Mouse (Mus musculus): ENCODE data around the gene Man1a2. TPM values are rescaled to one million over a fixed set of nuclear protein-coding genes. Genes with fewer than 3 reads are reported as not detected.

Man1a2 gene
- polyA plus RNA-seq, 1 experiment from 2014 or later = 61.3 TPM

DNA sequence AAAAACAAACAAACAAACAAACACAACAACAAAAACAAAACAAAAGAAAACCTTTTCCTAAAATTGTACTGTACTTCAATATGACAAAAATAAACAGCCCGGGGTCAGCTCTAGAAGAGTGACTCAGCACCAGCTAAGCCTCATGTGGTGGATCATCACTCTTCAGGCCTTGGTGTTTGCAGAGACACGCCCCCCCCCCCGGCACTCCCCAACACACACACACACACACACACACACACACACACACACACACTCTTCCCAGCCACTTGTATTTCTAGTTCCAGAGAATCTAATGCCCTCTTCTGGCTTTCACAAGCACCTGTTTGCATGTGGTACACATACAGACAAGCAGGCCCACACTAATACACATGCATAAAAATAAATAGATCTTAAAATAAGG lies 133.1 kb downstream of the Man1a2 start:
- Histone ChIP-seq H3K36me3 (no peaks in the 10 kb centered on the region), H3K4me2 (replicated peaks) (no peak overlapping the region), H3K9me3 (no peaks in the 10 kb centered on the region), H3K27me3 (no peaks in the 10 kb centered on the region), H3K27ac (replicated peaks) (no peak overlapping the region), H3K4me3 (no peak overlapping the region), H3K4me1 (no peaks in the 10 kb centered on the region), H3K9ac (replicated peaks) (no peak overlapping the region)
- WGBS = 94% methylated on average over 1 of the region's 3 CpGs
- ATAC-seq (ENCODE audit: low FRiP score, low read depth) = no peak

DNA sequence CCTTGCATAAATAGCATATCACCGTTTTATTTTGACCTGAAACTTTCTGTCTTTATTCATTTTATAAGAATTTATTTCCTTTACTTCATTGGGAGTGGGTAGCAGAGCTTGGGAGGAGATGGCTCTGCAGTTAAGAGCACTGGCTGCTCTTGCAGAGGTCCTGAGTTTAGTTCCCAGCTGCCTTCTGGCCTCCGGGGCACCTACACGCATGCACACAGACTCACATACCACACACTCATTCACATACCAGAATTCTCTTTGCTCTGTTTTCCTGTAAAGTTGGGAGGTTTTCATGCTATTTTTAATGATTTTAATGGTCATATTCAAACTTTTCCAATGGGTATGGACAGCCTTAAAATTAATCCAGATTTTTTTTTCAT lies 137.4 kb downstream of the Man1a2 start:
- Histone ChIP-seq H3K4me1 (no peaks in the 10 kb centered on the region), H3K27ac (replicated peaks) (no peak overlapping the region), H3K4me3 (no peak overlapping the region), H3K36me3 (no peaks in the 10 kb centered on the region), H3K9me3 (no peaks in the 10 kb centered on the region), H3K9ac (replicated peaks) (no peak overlapping the region), H3K4me2 (replicated peaks) (no peak overlapping the region), H3K27me3 (no peaks in the 10 kb centered on the region)
- WGBS = 79% methylated on average over 3 of the region's 3 CpGs
- no peak for ATAC-seq (ENCODE audit: low FRiP score, low read depth)

DNA sequence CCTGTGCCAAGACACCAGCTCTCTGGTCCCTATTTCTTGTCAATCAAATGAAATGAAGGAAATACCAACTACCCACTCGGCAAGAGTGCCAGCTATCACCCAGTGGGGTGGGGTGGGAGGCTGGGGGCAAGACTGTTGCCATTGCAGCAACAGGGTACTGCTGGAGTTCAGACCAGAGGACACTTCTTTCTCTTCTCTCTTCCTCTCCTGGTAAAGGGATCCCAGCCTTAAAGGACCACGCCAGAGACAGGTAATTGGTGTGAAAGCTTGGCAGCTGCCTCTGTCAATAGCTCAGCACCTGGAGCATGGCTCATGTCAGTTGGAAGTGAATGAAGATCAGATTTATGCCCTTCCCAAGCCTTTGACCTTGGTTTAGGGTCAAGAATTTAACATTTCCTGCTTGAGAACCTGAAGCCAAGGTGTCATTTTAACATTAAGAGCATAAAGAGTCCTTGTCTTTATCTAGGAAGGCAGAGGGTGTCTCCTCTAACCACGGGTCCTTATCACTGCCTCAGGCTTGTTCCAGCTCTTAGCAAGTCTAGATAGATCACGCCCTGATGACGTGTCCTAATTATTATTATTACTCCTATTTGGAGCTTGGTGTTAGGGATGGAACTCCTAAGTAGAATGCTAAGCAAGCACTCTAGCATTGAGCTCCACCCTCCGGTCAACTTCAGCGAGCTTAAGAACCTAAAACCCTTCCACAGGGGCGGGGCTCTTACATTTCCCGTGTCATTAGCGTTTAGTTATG lies 138.0 kb downstream of the Man1a2 start:
- Histone ChIP-seq H3K4me2 (replicated peaks) (no peak overlapping the region), H3K9me3 (no peaks in the 10 kb centered on the region), H3K4me3 (no peak overlapping the region), H3K4me1 (no peaks in the 10 kb centered on the region), H3K9ac (replicated peaks) (no peak overlapping the region), H3K27ac (replicated peaks) (no peak overlapping the region), H3K36me3 (no peaks in the 10 kb centered on the region), H3K27me3 (no peaks in the 10 kb centered on the region)
- WGBS = 91% methylated on average over 10 of the region's 10 CpGs
- no peak for ATAC-seq (ENCODE audit: low FRiP score, low read depth)

DNA sequence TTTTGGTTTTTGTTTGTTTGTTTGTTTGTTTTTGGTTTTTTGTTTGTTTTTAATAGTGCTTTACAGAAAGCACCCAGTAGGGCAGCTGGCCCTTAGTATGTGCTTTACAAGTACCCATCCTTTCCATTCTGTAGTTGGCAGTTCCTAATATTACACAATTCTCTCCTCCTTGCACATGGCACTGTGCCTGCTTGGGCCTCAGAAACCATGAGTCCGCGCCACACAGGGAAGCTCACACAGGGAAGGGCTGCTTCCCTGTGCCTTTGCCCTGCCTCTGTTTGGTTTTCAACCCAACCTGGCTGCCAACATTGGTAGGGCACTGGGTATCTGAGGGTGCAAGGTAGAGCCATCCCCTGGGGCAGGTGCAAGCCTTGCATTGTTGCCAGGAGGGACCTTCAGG lies 148.6 kb downstream of the Man1a2 start:
- Histone ChIP-seq H3K9ac (replicated peaks) (no peak overlapping the region), H3K36me3 (no peaks in the 10 kb centered on the region), H3K4me3 (no peak overlapping the region), H3K27ac (replicated peaks) (no peak overlapping the region), H3K4me1 (no peaks in the 10 kb centered on the region), H3K9me3 (no peaks in the 10 kb centered on the region), H3K27me3 (no peaks in the 10 kb centered on the region), H3K4me2 (replicated peaks) (no peak overlapping the region)
- WGBS = 97% methylated on average over 2 of the region's 2 CpGs
- ATAC-seq (ENCODE audit: low FRiP score, low read depth) = no peak

DNA sequence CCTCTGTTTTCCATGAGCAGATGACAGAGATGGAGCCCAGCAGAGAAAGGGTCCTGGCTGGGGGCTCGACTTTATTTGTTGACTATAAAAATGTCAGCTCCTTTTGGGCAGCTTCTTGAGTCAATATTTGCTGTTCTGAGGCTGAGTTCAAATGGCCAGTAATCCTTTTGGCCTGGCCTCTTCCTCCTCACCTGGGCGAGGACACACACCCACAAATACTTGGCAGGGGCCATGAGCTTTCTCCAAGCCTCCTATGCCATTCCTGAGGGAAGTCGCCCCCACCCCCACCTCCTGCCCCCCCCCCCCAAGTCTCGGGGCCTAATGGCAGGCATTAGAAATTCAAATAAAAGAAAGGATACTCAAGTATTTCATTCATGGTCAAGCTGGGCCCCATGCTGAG lies 149.4 kb downstream of the Man1a2 start:
- Histone ChIP-seq H3K4me2 (replicated peaks) (no peak overlapping the region), H3K4me3 (no peak overlapping the region), H3K27ac (replicated peaks) (no peak overlapping the region), H3K36me3 (no peaks in the 10 kb centered on the region), H3K9me3 (no peaks in the 10 kb centered on the region), H3K27me3 (no peaks in the 10 kb centered on the region), H3K9ac (replicated peaks) (no peak overlapping the region), H3K4me1 (no peaks in the 10 kb centered on the region)
- WGBS = 78% methylated on average over 4 of the region's 4 CpGs
- no peak for ATAC-seq (ENCODE audit: low FRiP score, low read depth)

DNA sequence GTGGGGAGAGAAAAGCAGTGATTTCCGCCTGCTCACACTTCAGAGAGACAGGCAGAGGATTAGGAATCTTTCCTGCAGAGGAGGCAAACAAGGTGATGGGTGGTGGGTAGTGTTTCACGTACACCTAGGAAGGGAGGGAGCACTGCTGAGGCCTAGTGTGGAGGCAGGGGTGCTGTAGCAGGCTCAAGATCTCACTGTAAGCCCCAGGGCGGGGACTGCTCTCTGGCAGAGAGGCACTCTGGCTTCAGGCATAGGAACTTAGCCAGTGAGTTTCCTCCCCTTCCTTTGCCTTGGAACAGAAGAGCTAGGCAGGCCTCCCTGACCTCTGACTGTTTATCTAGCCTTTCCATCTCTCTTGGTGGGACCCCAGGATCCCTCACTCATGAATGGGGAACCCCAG lies 150.0 kb downstream of the Man1a2 start:
- H3K4me2 ChIP-seq (replicated peaks) = no peak overlapping the region
- 43% methylated on average over 3 of the region's 3 CpGs for WGBS

DNA sequence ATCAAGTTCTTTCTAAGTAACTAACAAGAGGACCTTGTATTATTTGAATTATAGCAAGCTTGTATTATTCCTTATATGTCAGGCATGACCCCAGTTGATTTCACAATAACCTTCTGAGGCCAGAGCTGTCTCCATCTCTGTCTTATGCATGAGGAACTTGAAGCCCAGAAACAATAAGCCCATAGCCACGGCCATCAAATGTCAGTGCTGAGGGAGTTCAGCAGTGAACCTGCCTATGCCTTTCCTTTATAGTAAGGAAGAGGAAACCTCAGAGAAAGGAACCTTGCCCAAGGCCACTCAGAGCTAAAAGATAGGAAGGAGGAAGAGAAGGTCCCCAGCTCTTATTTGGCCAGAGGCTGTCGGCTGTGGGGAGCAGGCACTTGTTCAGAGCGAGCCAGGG lies 150.9 kb downstream of the Man1a2 start:
- Histone ChIP-seq H3K4me3 (no peak overlapping the region), H3K27ac (replicated peaks) (no peak overlapping the region), H3K4me2 (replicated peaks) (no peak overlapping the region), H3K9me3 (no peaks in the 10 kb centered on the region), H3K9ac (replicated peaks) (no peak overlapping the region), H3K36me3 (no peaks in the 10 kb centered on the region), H3K27me3 (no peaks in the 10 kb centered on the region), H3K4me1 (no peaks in the 10 kb centered on the region)
- no peak for ATAC-seq (ENCODE audit: low FRiP score, low read depth)
- 86% methylated on average over 3 of the region's 3 CpGs for WGBS

More for the DNA sequence above, 150.0 kb downstream of the Man1a2 start:
- H3K9me3 ChIP-seq = no peaks in the 10 kb centered on the region
- no peaks in the 10 kb centered on the region for H3K36me3 ChIP-seq
- no peak for ATAC-seq (ENCODE audit: low FRiP score, low read depth)
- H3K27me3 ChIP-seq = no peaks in the 10 kb centered on the region
- H3K27ac ChIP-seq (replicated peaks) = no peak overlapping the region
- no peaks in the 10 kb centered on the region for H3K4me1 ChIP-seq
- no peak overlapping the region for H3K9ac ChIP-seq (replicated peaks)
- no peak overlapping the region for H3K4me3 ChIP-seq

DNA sequence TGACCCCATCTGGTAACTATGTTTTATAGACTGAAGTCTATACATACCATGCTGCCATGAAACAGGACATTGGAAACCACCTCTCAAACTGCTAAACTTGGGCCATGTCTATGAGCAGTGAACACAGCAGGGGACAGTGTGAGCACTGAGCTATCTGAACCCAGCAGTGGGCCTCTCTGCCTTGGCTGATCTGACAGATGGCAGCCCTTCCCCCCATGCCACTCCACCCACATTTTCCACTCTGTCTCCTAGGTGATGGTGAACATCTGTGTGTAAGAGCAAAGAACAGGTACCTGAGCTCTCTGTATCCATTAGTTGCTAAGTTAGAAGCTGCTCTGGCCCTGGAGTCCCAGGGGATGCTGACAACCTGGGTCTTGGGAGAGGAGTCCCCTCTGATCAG lies 151.9 kb downstream of the Man1a2 start:
- Histone ChIP-seq H3K4me3 (no peak overlapping the region), H3K4me2 (replicated peaks) (no peak overlapping the region), H3K9ac (replicated peaks) (no peak overlapping the region), H3K27me3 (no peaks in the 10 kb centered on the region), H3K36me3 (no peaks in the 10 kb centered on the region), H3K27ac (replicated peaks) (no peak overlapping the region), H3K9me3 (no peaks in the 10 kb centered on the region), H3K4me1 (no peaks in the 10 kb centered on the region)
- no peak for ATAC-seq (ENCODE audit: low FRiP score, low read depth)

DNA sequence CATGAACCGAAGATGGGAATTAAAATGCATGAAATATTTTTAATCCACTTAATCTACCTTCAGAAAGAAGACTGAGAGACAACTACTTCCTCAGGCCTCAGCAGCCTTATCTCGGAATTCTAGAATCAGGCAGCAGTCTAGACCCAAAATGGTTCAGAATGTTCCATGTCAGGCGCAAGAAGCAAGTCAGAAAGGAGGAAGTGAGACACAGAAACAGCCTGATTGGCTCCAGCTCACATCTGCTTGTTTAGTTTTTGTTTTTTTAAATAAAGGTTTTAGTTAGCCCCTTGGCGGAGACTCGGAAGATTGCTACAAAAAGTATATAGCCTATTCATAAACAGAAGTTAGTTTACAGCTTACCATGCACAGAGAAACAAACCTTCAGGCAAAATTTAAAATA lies 154.4 kb downstream of the Man1a2 start:
- H3K9ac ChIP-seq (replicated peaks) = no peak overlapping the region
- WGBS = 94% methylated on average over 5 of the region's 5 CpGs
- no peak overlapping the region for H3K4me3 ChIP-seq
- H3K9me3 ChIP-seq = no peaks in the 10 kb centered on the region
- ATAC-seq (ENCODE audit: low FRiP score, low read depth) = no peak
- H3K27me3 ChIP-seq = no peaks in the 10 kb centered on the region
- H3K4me1 ChIP-seq = no peaks in the 10 kb centered on the region
- no peak overlapping the region for H3K4me2 ChIP-seq (replicated peaks)
- H3K27ac ChIP-seq (replicated peaks) = no peak overlapping the region
- no peaks in the 10 kb centered on the region for H3K36me3 ChIP-seq

DNA sequence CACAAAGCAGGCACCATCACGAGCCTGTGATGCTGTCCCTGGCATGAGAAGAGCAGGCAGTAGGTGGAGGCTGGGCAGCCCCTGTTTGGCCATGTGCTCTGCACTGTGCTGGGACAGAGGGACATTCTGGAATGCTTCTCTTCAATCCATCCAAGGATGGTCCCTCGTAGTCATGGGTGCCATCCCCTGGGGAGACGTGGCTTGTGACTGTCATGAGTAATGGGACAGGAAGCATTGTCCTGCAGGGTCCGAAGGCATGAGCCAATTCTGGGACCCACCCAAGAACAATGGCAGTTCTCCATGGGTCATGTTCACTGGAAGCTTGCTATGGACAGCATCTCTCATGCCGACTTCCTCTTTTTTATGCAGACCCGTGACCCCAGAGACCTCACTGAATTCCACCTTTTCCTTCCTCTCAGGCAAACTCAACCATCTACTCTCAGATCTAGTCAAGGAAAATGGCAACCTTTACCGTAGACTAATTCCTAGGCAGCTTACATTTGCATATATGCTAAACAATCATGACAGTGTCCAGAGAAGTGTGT lies 155.0 kb downstream of the Man1a2 start:
- Histone ChIP-seq H3K4me3 (no peak overlapping the region), H3K9me3 (no peaks in the 10 kb centered on the region), H3K27me3 (no peaks in the 10 kb centered on the region), H3K9ac (replicated peaks) (no peak overlapping the region), H3K36me3 (no peaks in the 10 kb centered on the region), H3K4me1 (no peaks in the 10 kb centered on the region), H3K4me2 (replicated peaks) (no peak overlapping the region), H3K27ac (replicated peaks) (no peak overlapping the region)
- 90% methylated on average over 7 of the region's 7 CpGs for WGBS
- no peak for ATAC-seq (ENCODE audit: low FRiP score, low read depth)

DNA sequence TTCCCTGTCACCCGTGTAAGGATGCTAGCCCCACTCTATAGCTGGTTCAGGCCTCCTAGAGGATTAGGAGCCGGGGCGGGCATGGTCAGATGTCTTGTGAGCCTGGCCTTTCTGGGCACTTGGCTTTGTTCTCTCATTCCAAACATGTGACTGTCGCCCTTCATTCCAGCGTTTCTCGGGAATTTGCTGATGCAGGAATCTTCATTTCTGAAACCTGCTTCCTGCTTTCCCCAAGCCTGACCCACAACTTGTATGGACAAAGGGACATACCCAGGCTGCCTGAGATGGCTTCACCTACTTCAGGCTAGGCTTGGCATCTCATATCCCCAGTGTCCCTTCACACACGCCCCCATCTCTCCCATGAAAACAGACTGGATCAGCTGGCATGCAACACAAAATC lies 162.6 kb downstream of the Man1a2 start:
- Histone ChIP-seq H3K4me2 (replicated peaks) (no peak overlapping the region), H3K9ac (replicated peaks) (no peak overlapping the region), H3K4me1 (no peaks in the 10 kb centered on the region), H3K36me3 (no peaks in the 10 kb centered on the region), H3K9me3 (no peaks in the 10 kb centered on the region), H3K4me3 (no peak overlapping the region), H3K27ac (replicated peaks) (no peak overlapping the region), H3K27me3 (no peaks in the 10 kb centered on the region)
- ATAC-seq (ENCODE audit: low FRiP score, low read depth) = no peak
- 77% methylated on average over 7 of the region's 7 CpGs for WGBS

DNA sequence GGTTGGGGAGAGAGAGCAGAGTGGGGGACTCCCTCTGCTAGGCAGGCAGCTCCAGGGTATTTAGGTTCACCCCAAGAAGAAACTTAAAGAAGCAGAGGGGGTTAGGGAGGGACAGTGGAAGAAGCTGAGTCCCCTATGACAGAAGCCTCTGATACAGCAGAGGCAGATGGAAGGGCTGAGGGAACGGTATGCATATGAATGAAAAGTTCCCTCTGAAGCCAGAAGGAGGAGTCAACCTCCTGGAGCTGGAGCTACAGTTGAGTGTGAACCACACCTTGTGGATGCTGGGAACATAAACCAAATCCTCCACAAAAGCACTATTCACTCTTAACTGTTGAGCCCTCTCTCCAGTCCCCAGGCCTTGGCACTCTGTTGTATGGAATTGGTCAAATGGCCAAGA lies 163.7 kb downstream of the Man1a2 start:
- H3K9ac ChIP-seq (replicated peaks) = no peak overlapping the region
- no peaks in the 10 kb centered on the region for H3K9me3 ChIP-seq
- ATAC-seq (ENCODE audit: low FRiP score, low read depth) = no peak
- 64% methylated on average over 1 of the region's 1 CpGs for WGBS
- no peaks in the 10 kb centered on the region for H3K36me3 ChIP-seq
- no peaks in the 10 kb centered on the region for H3K4me1 ChIP-seq
- no peak overlapping the region for H3K4me3 ChIP-seq
- H3K4me2 ChIP-seq (replicated peaks) = no peak overlapping the region
- H3K27ac ChIP-seq (replicated peaks) = no peak overlapping the region
- no peaks in the 10 kb centered on the region for H3K27me3 ChIP-seq

DNA sequence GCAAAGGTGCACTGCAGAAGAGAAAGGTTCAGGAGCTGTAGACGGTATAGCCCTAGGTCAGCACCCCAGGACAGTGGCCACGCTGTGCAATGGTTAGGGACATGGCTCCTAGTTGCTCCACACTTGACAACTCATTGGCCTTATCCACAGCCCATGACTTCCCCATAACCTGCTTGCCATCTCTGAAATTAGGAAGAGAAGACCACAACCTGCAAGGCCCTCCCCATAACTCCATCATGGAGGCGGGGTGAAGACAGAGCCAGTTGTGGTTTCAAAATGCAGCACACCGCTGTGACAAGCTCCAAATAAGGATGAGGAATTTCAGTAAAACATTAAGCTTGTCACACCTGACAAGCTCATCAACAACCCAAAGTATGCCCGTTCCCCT lies 169.6 kb downstream of the Man1a2 start:
- no peaks in the 10 kb centered on the region for H3K36me3 ChIP-seq
- no peak overlapping the region for H3K27ac ChIP-seq (replicated peaks)
- 89% methylated on average over 5 of the region's 5 CpGs for WGBS
- H3K9me3 ChIP-seq = no peaks in the 10 kb centered on the region
- no peaks in the 10 kb centered on the region for H3K27me3 ChIP-seq
- H3K9ac ChIP-seq (replicated peaks) = no peak overlapping the region
- no peaks in the 10 kb centered on the region for H3K4me1 ChIP-seq
- no peak for ATAC-seq (ENCODE audit: low FRiP score, low read depth)
- no peak overlapping the region for H3K4me3 ChIP-seq
- H3K4me2 ChIP-seq (replicated peaks) = no peak overlapping the region
